Comparison of ENCODE assay signal across 8 mouse cellular contexts in the genomic region with DNA sequence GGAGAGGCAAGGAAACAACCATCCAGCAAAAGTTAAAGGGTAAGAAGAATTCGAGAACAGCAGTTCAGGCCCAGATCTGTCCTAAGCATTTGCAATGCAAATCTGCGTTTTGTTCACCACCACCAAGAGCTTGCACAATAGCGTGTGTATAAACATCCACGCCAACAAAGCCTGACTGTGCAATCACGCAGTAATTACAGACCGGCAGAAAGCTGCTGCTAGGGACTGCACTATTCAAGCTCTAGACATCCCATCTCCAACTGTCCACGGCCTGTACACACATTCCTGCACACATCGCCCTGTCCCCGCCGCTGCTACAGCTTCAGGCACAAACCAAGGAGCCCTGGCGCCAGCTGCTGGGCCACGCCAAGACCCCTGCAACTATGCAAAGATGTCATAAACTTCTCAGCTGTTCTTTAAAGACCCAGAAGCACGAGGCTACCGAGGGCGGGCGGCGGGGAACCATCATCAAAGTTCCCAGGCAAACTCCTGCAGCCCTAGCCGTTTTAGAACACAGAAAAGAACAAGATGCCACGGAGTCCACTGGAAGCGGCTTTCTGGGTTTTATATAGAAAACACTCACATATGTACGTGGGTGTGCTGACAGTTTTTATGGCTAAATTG. TPM values are rescaled to one million over a fixed set of nuclear protein-coding genes. Genes with fewer than 3 reads are reported as not detected.
A peak's percentile ranks its signal among the peaks of the same experiment; 100 is the strongest.
DNase-seq lines count a peak whose midpoint lies in the region; ATAC-seq lines count a peak whose summit lies in the region.

No protein-coding gene starts in this region.

- H3K4me2 ChIP-seq in embryonic facial prominence, embryonic 11.5 days (ENCODE audit: low read depth, low read length) = peak overlapping the region; percentile 41

- no peaks in the 10 kb centered on the region for H3K36me3 ChIP-seq in embryonic facial prominence, embryonic 11.5 days (replicated peaks; ENCODE audit: control insufficient read depth, insufficient read depth, low read depth, low read length)
- H3K36me3 ChIP-seq in megakaryocyte, embryonic 14.5 days (replicated peaks; ENCODE audit: low read length) = peaks cover 35% of the 10 kb centered on the region

- ATAC-seq in embryonic facial prominence, embryonic 11.5 days (replicated peaks; ENCODE audit: insufficient number of reproducible peaks, low FRiP score, low TSS enrichment, low read depth) = no peak

- 4% methylated on average over 21 of the region's 21 CpGs for WGBS in embryonic facial prominence, embryonic 11.5 days

- H3K27me3 ChIP-seq in embryonic facial prominence, embryonic 11.5 days (ENCODE audit: control insufficient read depth, insufficient read depth, low read length) = no peaks in the 10 kb centered on the region
- no peaks in the 10 kb centered on the region for H3K27me3 ChIP-seq in megakaryocyte, embryonic 14.5 days (replicated peaks)

- intact Hi-C loops in left cerebral cortex, postnatal 36 days (cut with DNase I) = loop anchor here (1.0 to 5.0 kb wide), 2 partner anchors 24 to 40 kb away; no protein-coding TSS in a partner anchor

- peak; percentile 26 for DNase-seq in spleen, adult 12 weeks (ENCODE audit: low spot score)
- no peak for DNase-seq in spleen, postnatal 14 days (ENCODE audit: low spot score in 2 of 2)
- peak; percentile 52 for DNase-seq in embryonic facial prominence, embryonic 11.5 days (ENCODE audit: low spot score)
- peak; percentile 50 for DNase-seq in heart, postnatal 4 days
- DNase-seq in left cerebral cortex, postnatal 36 days (ENCODE audit: low spot score in 2 of 2) = peak; percentile 56 to 63
- peak; percentile 58 to 59 for DNase-seq in spleen, postnatal 10 days (ENCODE audit: low spot score in 2 of 2)
- DNase-seq in cerebellum, adult 9-11 months = no peak

- H3K4me3 ChIP-seq in embryonic facial prominence, embryonic 11.5 days (ENCODE audit: low read depth, low read length) = peak overlapping the region; percentile 74
- peak overlapping the region; percentile 99 for H3K4me3 ChIP-seq in megakaryocyte, embryonic 14.5 days (replicated peaks)

- no peaks in the 10 kb centered on the region for H3K9me3 ChIP-seq in embryonic facial prominence, embryonic 11.5 days (replicated peaks; ENCODE audit: control insufficient read depth, low read length)
- H3K9me3 ChIP-seq in megakaryocyte, embryonic 14.5 days = no peaks in the 10 kb centered on the region

- H3K4me1 ChIP-seq in embryonic facial prominence, embryonic 11.5 days (ENCODE audit: control insufficient read depth, insufficient read depth, low read length) = no peaks in the 10 kb centered on the region; the same call in 1 of the 2 replicates
- H3K4me1 ChIP-seq in megakaryocyte, embryonic 14.5 days = peaks cover 84% of the 10 kb centered on the region

- H3K27ac ChIP-seq in embryonic facial prominence, embryonic 11.5 days (replicated peaks; ENCODE audit: low read depth, low read length) = no peak overlapping the region

- H3K9ac ChIP-seq in embryonic facial prominence, embryonic 11.5 days (replicated peaks; ENCODE audit: low read length) = peak overlapping the region; percentile 86

RNA-seq across cellular contexts. Expression of gene Elmsan1, which starts 1.1 kb away (rescaled TPM):
- 3.6 and 4.1 TPM in 2 replicates for polyA plus RNA-seq in embryonic facial prominence, embryonic 11.5 days (2014; fragmentation: Nextera tagmentation; extraction: Ambion mirVana)
- 10 to 100 TPM; 18.5 to 18.6 TPM for total RNA-seq in heart, postnatal 4 days (2021)
- 10 to 100 TPM; 17.2 to 18.5 TPM for total RNA-seq in left cerebral cortex, postnatal 36 days (2021)
- polyA plus RNA-seq in megakaryocyte, embryonic 14.5 days (2012; ENCODE audit: insufficient read depth, low replicate concordance) = 9.8 and 10.1 TPM in 2 replicates

Comparison
In these comparisons a context has a peak if more than half of its experiments do, and no peak if none do; other contexts are left out.
1. DNase-seq: peak in spleen, adult 12 weeks (single experiment), embryonic facial prominence, embryonic 11.5 days (single experiment), heart, postnatal 4 days (single experiment), left cerebral cortex, postnatal 36 days (2 of 2) and spleen, postnatal 10 days (2 of 2); none in spleen, postnatal 14 days (0 of 2) and cerebellum, adult 9-11 months (single experiment).